ENCODE assay signal across 8 mouse cellular contexts in the genomic region with DNA sequence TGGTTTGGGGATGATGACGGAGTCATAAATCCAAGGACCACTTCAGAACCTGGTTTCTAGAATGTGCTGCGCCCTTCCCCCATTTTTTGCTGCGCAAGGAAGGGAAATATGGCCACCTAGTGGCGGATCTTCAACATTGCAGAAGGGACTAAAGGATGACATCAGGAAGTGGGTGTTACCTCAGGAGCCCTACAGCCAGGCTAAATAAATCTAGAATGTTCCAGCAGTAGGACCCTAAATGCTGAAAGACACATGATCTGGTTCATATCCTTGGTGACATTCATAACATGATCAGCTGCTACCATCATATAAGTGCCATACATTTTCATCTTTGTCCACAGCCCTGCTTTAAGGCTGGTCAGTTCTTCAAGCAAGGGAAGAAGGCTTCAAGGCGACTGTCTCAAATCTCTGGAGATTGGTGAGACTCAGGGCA. TPM values are rescaled to one million over a fixed set of nuclear protein-coding genes. Genes with fewer than 3 reads are reported as not detected.
DNase-seq lines count a peak whose midpoint lies in the region; ATAC-seq and TF ChIP-seq lines count a peak whose summit lies in the region.
"Not testable (repeated sequence)": the region's sequence is repeated elsewhere in the genome, so short reads cannot be mapped to it uniquely, and the experiment has no call there.

A gene (plus strand): TSS at position 383 of the 433 bp plus-strand sequence.

- not testable (repeated sequence) for TF ChIP-seq POLR2A in testis, adult 2 months (IDR thresholded peaks at IDR 0.05; ENCODE audit: control insufficient read depth, low read depth, low read length)

- H3K36me3 ChIP-seq in ES-E14 (ENCODE audit: control insufficient read depth, insufficient read depth, low read length, poor library complexity, severe bottlenecking); liver, embryonic 13.5 days; testis, adult 2 months (ENCODE audit: control insufficient read depth, insufficient read depth, low read length): not testable (repeated sequence)
- peaks cover 25% of the 10 kb centered on the region for H3K36me3 ChIP-seq in forebrain, embryonic 13.5 days (ENCODE audit: poor library complexity, severe bottlenecking)

- intact Hi-C loops in heart, postnatal 10 days (cut with DNase I): not testable (repeated sequence)

- H3K27ac ChIP-seq in ES-E14 (ENCODE audit: insufficient read depth, low read depth, low read length, poor library complexity, severe bottlenecking); liver, embryonic 13.5 days: not testable (repeated sequence)
- peak within 1 kb of the TSS; percentile 54; the same call in 1 of the 2 replicates for H3K27ac ChIP-seq in forebrain, embryonic 13.5 days
- H3K27ac ChIP-seq in testis, adult 2 months (ENCODE audit: control insufficient read depth, insufficient read depth, low read depth, low read length): peak within 1 kb of the TSS; percentile 54

- WGBS in forebrain, embryonic 13.5 days: 2% methylated on average over 3 of the region's 5 CpGs
- 10% methylated on average over 3 of the region's 5 CpGs for WGBS in liver, embryonic 13.5 days (ENCODE audit: insufficient replicate concordance)

- not testable (repeated sequence) for H3K4me1 ChIP-seq in ES-E14 (ENCODE audit: control insufficient read depth in 2 of 2, insufficient read depth in 2 of 2, low read length in 2 of 2, poor library complexity in 1 of 2); forebrain, embryonic 13.5 days; liver, embryonic 13.5 days (replicated peaks); testis, adult 2 months (ENCODE audit: control insufficient read depth, insufficient read depth, low read length)

- not testable (repeated sequence) for DNase-seq in ES-E14 (ENCODE audit: low read depth, low spot score); liver, embryonic 13.5 days
- DNase-seq in cerebellum, adult 11 months: peak; percentile 47
- peak; percentile 66 to 68 for DNase-seq in heart, postnatal 10 days
- peak; percentile 29 to 41 for DNase-seq in kidney, postnatal 25 days
- DNase-seq in neural tube, embryonic 10.5 days (ENCODE audit: extremely low spot score, low spot score): peak; percentile 18

- H3K4me2 ChIP-seq in forebrain, embryonic 13.5 days: peak within 1 kb of the TSS; percentile 64
- peak within 1 kb of the TSS; percentile 58 for H3K4me2 ChIP-seq in liver, embryonic 13.5 days

- in situ Hi-C loops in ES-E14 (cut with MboI; ENCODE audit: low sequenced_read_pairs in 2 of 2, unreplicated experiment in 2 of 2): not testable (repeated sequence)

- peak within 1 kb of the TSS; percentile 75 for H3K9ac ChIP-seq in ES-E14 (ENCODE audit: insufficient read depth, low read depth, low read length, poor library complexity, severe bottlenecking)
- H3K9ac ChIP-seq in forebrain, embryonic 13.5 days: peak within 1 kb of the TSS; percentile 77
- H3K9ac ChIP-seq in liver, embryonic 13.5 days: peak within 1 kb of the TSS; percentile 58; the same call in 1 of the 2 replicates

- peak within 1 kb of the TSS; percentile 78 to 81 for H3K4me3 ChIP-seq in ES-E14 (ENCODE audit: insufficient read depth in 1 of 2, low read depth in 1 of 2, low read length in 2 of 2, poor library complexity in 1 of 2, severe bottlenecking in 1 of 2)
- peak within 1 kb of the TSS; percentile 57 for H3K4me3 ChIP-seq in forebrain, embryonic 13.5 days
- H3K4me3 ChIP-seq in liver, embryonic 13.5 days (replicated peaks): peak within 1 kb of the TSS; percentile 50
- H3K4me3 ChIP-seq in testis, adult 2 months (ENCODE audit: control insufficient read depth, low read depth, low read length): peak within 1 kb of the TSS; percentile 73

- H3K9me3 ChIP-seq in ES-E14 (ENCODE audit: control insufficient read depth, insufficient read depth, low read depth, low read length); forebrain, embryonic 13.5 days (replicated peaks); liver, embryonic 13.5 days (replicated peaks): not testable (repeated sequence)

- H3K27me3 ChIP-seq in forebrain, embryonic 13.5 days; liver, embryonic 13.5 days; testis, adult 2 months (ENCODE audit: control insufficient read depth, insufficient read depth, low read length): not testable (repeated sequence)

- peak; percentile 28 for ATAC-seq in forebrain, embryonic 13.5 days
- not testable (repeated sequence) for ATAC-seq in liver, embryonic 13.5 days (ENCODE audit: low read depth)

- not testable (repeated sequence) for TF ChIP-seq CTCF in testis, adult 2 months (IDR thresholded peaks at IDR 0.05; ENCODE audit: control insufficient read depth, insufficient read depth, insufficient replicate concordance, low read depth, low read length)

RNA-seq across cellular contexts. Expression of the gene that starts here (rescaled TPM):
- total RNA-seq in ES-E14 (2012; rRNA removed): 8.8 and 15.0 TPM in 2 replicates
- polyA plus RNA-seq in forebrain, embryonic 13.5 days (2015; fragmentation: Nextera tagmentation; extraction: Ambion mirVana): 79.4 and 94.8 TPM in 2 replicates
- total RNA-seq in heart, postnatal 10 days (2021): 10 to 100 TPM; 29.7 to 47.2 TPM
- polyA plus RNA-seq in liver, embryonic 13.5 days (2015; fragmentation: Nextera tagmentation; extraction: Ambion mirVana): 12.8 and 15.5 TPM in 2 replicates
- polyA plus RNA-seq in testis, adult 2 months (2012; rRNA removed): 2.0 and 2.1 TPM in 2 replicates
